Mouse (Mus musculus) bone marrow macrophage, adult 2 months (primary cell): Measurements from ENCODE around the gene Mbl1.

ENCODE experiments used
- CTCF ChIP-seq: IDR thresholded peaks from 2 replicates; pipeline ENCODE4 v1.5.1; 2012; ENCODE audit warnings: low read depth, mild to moderate bottlenecking, low read length, moderate library complexity
- POLR2A ChIP-seq: IDR thresholded peaks from 2 replicates; pipeline ENCODE4 v1.6.1; 2012; ENCODE audit warnings: mild to moderate bottlenecking, low read depth, low read length, borderline replicate concordance

DNA sequence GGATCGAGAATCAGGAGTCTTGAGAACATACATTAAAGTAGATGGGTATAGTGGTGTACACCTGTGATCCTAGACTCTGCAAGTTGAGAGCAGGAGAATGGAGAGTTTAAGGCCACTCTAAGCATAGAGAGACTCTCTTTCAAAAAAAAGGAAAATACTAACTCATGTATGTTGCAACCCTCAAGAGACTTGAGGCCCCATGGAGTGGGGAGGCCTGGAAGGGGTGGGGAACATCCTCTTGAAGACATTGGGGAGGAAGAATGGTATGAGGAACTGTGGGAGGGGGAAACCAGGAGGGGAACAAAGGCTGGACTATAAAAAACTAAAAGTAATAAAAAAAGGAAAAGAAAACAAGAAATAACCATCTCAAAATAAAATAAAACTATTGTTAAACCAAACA, 17.3 kb downstream of the Mbl1 start:
- TF ChIP-seq CTCF (no peak), POLR2A (no peak)
